Mouse (Mus musculus): ENCODE results near the gene Rgl3.

Gene Rgl3

DNA sequence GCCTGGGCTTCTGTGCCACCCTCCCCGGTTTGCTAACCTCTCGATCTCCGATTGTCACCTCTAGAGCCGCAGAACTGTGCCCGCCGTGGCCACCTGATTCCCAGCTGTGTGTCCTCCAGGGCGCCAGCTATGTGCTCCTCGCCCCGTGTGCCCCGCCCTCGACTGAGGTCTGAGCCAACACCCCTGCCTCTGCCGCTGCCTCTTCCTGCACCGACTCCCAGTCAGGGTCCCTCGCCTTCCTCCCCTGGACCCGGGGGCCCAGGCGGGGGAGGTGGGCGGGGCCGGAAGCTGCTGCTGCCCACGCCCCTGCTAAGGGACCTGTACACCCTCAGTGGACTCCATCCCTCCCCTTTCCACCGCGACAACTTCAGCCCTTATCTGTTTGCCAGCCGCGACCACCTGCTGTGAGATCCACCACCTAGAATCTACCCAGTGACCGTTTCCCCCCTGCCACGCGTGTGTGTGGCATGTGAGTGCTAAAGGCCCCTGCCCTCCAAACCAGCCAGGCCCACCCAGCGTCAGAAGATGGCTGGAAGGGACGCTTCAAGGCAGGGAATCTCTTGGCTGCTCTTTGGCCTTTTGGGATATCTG, 41.6 kb downstream of the Rgl3 start:
- DNase-seq (ENCODE audit: low spot score) = no peak

DNA sequence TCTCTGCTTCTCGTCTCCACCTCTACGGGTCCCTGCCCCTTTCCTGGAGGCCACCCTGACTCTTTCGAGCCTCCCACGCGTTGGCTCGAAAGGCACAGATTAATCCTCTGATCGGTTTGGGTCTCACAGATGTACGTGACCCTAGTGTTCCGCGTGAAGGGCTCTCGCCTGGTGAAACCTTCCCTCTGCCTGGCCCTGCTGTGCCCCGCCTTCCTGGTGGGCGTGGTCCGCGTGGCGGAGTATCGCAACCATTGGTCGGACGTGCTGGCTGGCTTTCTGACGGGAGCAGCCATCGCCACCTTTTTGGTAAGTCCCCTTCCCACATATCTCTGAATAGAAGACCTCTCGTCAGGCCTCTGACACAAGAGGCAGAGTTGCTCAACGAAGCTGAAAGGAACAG, 45.0 kb downstream of the Rgl3 start:
- DNase-seq (ENCODE audit: low spot score) = no peak

DNA sequence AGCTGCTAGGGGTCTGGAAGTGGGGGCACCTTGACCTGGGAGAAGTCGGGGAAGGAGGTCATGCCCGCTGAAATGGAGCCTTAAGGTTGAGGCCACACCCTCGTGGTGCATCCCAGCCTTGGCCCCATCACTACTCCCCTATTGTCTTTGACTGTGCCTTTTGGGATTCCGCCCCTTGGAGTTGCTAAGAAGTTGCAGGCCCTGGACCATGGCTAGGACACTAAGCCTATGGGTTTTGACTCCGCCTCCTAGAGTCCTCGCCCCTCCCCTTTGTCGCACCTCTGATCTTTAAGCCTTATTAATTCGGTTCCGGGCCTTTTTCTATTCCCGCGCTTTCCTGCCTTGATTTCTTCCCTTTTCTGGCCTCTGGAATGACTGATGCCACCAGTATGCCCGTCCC, 45.6 kb downstream of the Rgl3 start:
- no peak for DNase-seq (ENCODE audit: low spot score)

DNA sequence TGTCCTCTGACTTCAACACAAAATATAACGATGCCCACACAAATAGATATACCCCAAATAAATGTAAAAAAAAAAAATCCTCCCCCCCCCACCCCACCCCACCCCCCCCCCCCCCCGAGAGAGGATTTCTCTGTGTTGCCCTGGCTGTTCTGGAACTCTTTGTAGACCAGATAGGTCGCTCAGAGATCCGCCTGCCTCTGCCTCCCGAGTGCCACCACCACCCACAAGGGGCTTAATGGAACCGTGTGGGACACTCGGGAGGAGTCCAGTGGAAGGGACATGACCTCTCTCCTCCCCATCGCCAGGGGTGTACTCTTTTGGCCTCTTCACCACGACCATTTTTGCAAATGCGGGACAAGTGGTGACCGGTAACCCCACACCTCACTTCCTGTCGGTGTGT, 46.2 kb downstream of the Rgl3 start:
- DNase-seq (ENCODE audit: low spot score) = no peak

DNA sequence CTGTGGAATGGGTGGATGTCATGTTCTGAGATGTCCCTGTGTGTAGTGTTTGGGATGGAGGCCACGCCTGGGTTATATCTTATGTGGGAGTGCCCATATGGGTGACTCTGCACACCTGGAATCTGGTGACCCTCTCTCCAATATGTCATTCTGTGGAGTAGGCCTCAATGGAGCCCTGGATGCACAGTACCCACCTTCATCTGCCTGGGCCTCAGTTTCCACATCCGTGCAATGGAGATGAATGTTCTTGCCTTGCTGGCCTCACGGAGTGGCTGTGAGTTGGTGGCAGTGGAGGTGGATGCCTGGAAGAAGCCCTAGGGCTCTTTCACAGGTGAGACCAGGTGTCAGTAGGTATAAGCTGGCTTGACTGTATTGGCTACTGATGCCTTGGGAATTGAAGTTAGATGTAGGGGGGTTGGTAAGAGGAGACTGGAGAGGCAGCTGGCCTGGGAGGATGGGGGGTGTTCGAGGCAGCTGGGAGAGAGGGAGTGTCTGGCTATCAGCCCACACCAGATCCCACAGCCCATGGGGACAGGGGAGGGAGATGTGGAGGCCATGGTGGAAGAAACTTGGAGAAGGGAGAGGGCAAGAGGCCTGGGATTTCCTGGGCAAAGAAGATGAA, 50.9 kb downstream of the Rgl3 start:
- DNase-seq (ENCODE audit: low spot score) = no peak

DNA sequence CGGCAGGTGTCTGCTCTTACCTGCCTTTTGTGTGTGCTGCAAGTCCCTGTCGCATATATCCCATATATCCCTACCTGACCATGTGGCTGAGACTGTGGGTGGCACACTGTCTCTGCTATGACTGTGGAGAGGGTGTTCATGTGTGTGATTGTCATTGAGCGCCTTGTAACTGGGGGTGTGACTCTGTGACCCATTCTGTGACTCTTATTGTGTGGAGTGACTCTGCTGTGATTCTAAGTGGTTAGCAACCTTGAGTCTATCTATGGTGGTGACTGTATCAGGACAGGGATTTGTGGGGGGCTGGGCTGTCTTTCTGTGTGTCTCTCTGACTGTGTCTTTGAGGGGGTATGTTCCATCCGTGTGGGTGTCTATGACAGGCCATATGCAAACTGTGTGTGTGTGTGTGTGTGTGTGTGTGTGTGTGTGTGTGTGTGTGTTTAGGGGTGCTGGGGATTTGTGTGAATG, 51.5 kb downstream of the Rgl3 start:
- DNase-seq (ENCODE audit: low spot score) = no peak

DNA sequence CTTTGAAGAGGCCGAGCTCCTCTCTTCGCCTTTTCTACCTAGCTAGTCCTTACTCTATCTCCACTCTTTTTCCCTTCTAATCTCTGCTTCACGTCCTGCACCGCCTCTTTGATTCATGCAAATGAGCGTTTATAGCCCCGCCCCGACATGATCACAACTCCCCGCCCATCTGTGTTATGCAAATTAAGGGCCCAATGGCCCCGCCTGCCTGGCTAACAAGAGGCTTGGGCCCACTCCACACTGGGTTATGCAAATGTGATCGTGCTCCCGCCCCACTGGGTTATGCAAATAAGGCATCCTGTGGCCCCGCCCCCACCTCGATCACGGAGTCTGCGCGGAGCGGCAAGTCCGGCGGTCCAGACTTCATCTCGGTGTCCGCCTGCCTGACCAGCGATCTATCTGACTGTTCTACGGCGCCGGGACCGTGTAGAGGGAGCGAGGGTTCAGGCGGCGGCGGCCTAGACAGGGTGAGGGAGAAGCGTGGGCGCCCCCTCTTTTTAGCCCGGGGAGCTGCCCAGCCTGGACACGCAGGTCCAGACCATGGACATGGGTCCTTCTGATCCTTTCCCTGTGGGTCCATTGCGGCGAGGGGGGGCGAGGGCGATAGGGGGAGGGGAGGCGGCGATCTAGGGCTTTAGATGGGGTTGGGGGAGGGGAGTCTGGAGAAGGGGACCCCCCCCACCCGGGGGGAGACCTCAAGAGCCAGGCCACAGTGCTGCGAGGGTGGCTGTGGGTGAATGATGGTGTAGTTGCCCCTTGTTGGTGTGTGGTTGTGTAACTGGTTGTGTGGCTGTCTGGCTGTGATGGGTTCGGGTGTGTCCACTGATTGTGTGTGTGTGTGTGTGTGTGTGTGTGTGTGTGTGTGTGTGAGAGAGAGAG, 52.3 kb downstream of the Rgl3 start, which contains the start of gene Plppr2:
TSS of gene Plppr2 (plus strand) at position 342 of the 879 bp plus-strand sequence.
- peak; percentile 78 for DNase-seq (ENCODE audit: low spot score)

DNA sequence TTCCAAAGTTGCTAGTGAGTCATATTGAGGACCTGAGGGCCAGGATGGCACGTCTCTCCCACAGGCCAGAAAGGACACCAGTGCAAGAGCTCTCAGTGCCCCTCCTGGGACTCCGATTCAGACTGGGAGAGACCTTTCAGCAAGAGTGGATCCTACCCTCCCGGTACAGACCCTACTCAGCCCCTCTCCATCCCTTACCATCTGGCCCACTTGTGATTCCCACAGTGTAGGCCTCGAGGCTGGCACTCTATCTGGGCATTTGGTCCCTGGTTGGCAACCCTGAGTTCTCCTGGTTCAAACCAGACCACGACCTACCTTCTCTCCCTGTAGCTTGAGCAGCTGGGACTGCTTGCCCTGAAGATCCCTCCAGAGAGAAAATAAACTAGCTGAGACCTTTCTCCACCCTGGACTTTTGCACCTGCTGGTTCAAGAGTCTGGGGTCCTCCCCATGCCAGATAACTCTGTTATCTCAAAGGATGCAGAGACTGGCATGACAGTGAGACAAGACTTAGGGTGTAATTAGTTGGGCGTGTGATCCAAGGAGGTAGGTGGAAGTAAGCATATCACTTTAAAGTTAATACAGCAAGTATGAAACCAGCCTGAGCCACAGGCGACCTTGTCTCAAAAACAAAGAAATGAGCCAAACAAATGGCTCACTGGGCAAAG, 53.6 kb downstream of the Rgl3 start:
- no peak for DNase-seq (ENCODE audit: low spot score)

DNA sequence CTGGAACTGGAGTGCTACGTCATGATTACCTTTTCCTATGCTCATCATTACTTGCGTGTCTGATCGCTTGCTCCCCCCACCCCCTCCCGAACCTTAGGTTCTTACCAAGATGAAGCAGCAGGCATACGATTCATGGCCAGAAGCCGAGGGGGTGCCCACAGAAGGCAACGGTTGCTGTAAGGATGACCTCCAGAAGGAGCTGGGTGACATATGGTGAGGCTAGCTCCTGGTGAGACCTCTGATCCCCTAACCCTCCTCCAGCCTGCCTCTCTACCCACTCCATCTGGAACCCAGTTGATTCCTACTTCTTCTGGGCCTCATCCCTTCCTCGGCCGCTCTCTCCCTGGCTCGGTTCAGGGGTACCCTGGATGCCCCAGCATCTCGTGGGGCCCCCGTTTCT, 55.2 kb downstream of the Rgl3 start:
- DNase-seq (ENCODE audit: low spot score) = no peak

DNA sequence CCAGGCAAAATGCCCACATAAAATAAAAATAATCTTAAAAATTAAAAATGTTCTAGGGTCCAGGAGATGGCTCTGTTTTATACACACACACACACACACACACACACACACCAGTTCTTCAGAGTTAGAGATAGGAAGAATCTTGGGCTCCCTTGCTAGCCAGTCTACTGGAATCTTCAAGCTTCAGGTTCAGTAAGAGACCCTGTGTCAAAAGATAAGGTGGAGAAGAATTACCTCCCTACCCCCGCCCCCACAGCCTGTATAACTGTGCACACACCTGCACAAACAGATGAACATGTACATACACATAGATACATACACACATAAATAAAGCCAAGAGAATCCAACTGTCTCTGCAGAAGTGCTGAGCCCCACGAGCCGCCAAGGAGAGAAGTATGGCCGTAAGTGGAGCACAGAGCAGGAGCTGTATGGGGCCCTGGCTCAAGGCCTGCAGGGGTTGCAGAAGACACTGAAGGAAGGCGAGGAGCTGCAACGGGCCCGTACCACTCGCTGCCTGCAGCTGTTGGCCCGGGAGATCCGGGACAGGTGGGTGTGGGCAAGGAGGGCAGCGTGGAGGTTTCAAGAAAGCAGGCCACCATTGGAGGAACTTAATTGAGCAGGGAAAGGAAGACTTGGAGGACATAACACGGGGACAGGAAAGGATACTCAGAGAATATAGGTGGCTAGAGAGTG, 56.7 kb downstream of the Rgl3 start:
- DNase-seq (ENCODE audit: low spot score) = no peak

DNA sequence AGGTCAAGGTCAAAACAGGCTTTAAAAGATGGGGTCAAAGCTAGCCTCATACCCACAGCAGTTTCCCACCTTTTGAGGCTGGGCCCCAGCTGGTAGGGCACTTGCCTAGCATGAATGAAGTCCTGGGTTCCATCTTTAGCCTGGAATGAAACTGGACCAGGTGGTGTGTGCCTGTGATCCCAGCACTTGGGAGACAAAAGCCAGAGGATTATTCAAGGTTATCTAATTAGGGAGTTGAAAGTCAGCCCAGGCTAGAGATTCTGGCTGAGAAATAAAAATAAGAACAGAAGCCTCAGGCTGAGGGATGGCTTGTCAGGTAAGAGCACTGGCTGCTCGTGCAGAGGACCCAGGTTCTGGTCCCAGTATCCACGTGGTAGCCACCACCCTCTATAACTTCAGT, 57.2 kb downstream of the Rgl3 start:
- no peak for DNase-seq (ENCODE audit: low spot score)

DNA sequence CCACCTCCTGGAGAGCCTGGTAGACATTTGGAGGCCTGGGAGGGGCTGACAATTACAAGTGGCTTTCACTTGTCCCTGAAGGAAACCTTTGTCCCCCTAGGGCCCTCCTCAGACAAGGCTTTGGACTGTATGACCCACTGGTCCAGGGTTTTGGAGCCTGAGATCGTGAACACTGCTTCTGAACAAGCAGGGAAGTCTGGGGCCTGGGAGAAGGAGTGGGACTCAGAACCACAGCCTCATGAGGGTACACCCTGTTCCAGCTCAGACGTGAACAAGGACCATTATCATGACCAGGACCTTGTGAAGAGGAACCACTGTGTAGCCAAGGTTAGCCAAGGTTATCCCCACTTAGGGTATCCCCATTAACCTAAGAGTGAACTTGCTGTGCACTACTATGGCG, 60.0 kb downstream of the Rgl3 start:
- DNase-seq (ENCODE audit: low spot score) = no peak

DNA sequence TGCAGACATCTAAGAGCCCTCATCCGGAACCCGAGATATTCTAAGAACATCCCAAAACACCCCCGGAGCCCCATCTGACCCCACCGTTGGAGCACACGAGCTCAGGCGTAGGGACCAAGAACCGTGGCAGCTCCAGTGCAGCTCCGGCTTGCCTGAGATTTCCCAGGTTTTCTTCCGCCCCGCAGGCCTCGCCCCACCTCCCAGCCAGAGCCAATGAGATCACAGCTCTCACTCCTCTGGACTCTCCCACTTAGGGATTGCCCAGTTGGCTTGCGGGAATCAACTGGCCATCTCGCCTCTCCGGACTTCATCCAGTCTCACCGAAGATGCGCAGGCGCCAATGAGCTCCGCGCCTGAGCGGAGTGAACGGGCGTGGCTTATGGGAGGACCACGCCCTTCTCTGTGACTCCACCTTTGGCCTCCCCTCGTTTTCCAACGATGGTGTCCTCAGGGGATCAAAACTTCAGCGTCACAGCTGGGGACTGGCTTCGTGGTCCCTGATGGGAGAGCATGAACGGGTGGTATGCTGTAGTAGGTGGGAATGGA, 62.0 kb downstream of the Rgl3 start, which contains the start of the genes Ccdc159 and Tmem205:
TSS of gene Ccdc159 (plus strand) at position 264 of the 546 bp plus-strand sequence.
TSS of gene Tmem205 (minus strand) at position 349 of the 546 bp plus-strand sequence.
- DNase-seq (ENCODE audit: low spot score) = peak; percentile 47

DNA sequence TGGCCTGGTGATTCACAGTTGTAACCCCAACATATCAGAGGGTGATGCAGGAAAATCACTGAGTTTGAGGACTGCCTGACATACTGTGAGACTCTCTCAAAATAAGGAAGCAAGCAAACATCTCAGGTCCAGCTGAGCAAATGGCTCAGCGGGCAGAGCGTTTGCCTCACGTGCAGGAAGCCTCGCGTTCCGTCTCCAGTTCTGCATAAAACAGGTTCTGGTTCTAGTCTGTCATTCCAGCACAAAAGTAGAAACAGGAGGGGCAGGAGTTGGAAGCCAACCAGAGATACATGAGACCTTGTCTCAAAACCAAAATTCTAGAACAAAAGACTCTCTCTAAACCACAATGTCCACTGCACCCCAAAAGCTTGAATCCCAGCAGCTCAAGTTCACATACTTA, 62.5 kb downstream of the Rgl3 start:
- DNase-seq (ENCODE audit: low spot score) = no peak

DNA sequence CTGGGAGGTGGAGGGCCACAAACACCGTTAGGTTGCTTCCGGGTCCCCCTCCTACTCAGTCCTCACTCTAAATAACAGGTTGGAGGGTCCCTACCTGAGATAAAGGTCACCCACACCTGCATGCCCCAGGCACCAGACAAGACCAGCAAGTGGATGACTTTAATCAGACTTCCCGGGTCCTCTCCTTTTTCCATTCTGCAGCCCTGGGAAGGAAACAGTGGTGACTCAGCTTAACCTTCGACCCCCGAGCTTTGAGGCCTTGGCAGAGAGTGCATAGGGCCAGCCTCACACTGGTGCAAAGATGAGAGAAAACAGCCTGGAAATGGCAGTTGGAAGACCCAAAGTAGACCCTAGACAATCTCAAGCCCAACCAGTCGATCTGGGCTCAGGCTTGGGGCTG, 63.1 kb downstream of the Rgl3 start:
- DNase-seq (ENCODE audit: low spot score) = no peak

DNA sequence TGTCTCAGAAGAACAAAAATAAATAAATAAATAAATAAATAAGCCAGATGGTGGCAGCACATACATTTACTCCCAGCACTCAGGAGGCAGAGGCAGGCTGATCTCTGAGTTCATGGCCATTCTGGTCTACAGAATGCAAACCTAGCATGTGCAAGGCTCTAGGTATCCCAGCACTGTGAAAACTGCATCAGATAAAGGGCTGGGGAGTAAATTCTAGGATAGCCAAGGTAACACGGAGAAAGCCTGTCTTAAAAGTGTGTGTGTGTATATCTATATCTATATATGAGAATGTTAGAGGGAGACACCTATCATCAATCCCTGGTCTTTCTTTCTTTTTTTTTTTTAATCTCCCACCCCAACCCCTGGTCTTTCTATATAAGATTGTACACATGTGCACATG, 63.7 kb downstream of the Rgl3 start:
- no peak for DNase-seq (ENCODE audit: low spot score)

DNA sequence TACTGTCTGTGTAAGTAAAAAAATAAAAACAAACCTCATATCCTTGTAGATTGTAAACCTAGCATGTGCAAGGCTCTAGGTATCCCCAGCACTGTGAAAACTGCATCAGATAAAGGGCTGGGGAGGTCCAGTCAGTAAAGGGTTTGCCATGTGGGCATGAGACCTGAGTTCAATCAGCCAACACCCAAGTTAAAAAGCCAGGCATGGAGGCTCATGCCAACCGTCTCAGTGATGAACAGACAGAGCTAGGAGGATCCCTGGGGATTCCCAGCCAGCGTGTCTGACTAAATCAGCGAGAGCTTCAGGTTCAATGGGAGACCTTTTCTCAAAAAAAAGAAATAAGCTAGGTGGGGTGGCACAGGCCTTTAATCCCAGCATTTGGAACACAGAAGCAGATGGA, 64.2 kb downstream of the Rgl3 start:
- no peak for DNase-seq (ENCODE audit: low spot score)

DNA sequence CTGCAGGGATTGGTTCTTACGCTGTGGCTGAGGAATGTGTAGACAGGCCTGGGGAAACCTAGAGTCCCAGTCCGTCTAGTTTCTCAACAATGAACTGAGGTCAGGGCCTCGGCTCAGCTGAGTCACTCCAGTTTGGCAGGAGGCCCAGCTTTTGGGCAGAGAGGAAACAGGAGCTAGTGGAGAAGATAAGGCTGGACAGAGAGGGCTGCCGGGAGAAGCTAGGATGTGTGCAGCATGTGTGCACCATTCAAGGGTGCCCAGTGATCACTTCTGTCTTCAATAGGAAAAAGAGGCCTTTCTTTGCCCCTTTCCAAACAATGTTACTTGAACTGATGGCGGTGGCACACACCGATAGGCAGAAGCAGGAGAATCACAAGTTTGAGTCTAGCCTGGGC, 65.2 kb downstream of the Rgl3 start:
- peak; percentile 31 for DNase-seq (ENCODE audit: low spot score)

DNA sequence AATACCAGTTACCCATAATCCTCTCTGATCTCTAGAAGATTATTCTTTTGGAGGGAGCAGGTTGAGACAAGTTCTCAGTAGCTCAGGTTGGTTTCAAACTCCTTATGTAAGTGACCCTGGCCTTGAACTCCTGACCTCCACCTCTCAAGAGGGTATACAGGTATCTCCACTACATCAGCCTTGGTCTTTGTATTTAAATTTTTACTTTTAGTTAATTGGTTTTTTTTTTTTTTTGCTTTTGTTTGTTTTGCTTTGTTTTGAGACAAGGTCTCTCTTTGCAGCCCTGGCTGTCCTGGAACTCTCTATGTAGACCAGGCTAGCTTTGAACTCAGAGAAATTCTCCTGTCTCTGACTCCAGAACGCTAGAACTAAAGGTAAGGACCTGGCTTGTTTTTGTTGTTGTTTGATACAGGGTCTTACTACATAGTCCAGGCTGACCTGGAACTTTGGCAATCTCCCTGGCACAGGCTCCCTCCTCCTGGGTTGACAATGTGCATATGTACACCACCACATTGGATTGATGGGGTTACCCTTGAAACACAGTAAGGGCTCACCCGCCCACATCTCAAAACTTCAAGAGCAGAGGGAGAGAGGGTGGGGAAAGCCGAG, 65.7 kb downstream of the Rgl3 start:
- no peak for DNase-seq (ENCODE audit: low spot score)

DNA sequence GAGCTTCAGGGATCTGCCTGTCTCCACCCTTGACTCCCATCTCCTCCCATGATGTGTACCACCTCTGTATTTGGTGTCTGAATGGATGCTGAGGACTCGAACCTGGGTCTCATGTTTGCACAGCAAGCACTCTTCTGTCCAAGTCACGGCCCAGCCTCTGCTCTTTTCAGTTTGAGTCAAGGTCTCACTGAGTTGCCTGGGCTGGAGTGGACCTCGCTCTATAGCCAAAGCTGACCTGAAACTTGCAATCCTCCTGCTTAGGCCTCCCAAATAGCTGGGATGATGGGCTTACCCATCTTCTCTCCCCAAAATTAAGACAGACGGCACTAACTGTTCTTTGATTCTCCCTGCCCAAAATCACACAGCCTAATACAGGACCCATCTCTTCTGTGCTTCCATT, 66.2 kb downstream of the Rgl3 start:
- DNase-seq (ENCODE audit: low spot score) = no peak
